Mouse (Mus musculus): Measurements from ENCODE around the gene Metrnl.
A peak's percentile ranks its signal among the peaks of the same experiment; 100 is the strongest.
"Not testable (repeated sequence)": the region's sequence is repeated elsewhere in the genome, so short reads cannot be mapped to it uniquely, and the experiment has no call there.

Metrnl gene

DNA sequence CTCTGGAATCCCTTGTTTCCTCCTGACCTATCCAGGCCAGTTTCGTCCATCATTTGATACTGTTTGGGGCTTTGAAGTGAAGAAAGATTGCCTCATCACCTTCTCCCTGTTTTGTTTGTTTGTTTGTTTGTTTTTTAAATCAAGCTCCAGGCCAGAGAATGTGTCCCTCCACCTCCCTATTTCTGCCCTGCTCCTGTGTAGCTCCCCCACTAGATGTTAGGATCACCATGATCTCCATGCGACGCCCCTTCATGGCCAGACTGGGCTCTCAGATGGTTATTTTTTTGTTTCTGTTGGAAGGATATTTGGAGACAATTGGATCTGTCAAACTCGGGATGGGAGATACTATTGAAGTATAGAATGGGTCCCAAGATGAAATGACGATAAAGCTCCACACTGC is at the start of gene Metrnl:
Gene Metrnl (plus strand): TSS at position 301 of the 400 bp plus-strand sequence.
- DNase-seq (ENCODE audit: low read depth) = no peak

DNA sequence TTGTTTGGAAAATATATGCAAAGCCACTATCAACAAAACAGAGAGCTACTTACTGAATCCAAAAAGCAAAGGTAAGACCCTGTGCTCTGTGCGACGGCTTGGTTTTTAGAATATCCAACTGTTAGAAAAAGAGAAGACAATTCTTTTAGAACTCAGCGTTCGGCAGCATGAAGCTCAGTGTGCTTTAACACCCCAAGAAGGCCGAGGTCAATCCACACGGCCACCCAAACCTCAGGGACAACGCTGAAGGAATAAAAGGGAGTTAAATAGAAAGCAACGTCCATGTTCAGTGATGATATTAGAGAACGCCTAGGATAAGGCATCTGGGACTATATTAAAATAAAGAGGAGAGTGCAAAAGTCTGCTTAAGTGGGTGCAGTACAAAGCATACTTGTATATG is 49.8 kb upstream of the Metrnl start:
- DNase-seq (ENCODE audit: low read depth) = no peak

DNA sequence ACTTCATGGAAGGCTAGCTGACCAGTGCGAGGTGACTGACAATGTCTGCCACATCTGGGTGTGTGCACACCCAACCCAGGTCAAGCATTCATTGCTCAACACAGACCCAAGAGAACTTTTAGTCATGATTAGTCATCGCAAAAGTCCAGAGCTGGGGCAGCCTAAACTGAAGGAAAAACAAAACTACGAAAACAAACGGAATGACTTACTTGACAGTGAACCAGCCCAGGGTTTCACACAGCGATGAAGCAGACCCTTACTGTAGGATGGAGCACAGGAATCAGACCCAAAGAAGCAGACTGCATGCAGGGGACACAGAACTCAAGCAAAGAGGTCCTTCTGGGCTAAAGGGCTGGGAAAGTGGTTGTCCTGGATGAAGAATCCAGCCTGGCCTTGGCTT is 49.4 kb upstream of the Metrnl start:
- DNase-seq (ENCODE audit: low read depth) = peak; percentile 76

DNA sequence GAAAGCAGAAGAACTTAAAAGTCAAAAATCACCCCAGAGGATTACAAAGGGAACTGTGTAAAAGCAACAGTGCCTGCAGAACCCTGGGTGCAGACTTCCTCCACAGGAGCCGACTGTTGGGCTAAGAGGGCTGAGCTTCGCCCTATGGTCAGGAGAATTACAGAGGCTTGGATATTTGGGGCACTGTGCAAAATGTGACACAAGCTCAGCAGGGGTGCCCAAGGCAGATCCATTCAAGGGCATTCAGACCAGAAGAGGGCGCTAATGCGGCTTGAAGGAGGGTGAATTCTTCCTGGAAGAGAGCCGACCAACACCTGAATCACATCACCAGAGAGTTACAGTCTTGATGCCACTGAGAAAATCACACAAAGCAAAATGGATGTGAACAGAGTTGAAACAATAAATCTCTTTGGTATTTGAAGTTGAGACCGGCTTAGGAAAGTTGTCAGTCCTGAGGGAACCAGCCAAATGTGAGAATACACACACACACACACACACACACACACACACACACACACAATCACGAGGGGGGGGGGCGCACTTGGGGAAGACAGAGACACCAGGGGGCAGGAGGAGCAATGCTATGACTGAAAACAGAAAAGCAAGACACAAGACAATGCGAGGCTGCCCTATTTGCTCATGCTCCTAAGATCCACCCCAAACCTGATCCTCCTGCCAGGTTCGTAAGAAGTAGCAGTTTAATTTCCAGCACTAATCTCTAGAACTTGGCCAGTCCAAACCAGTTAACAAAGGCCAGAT is 48.6 kb upstream of the Metrnl start:
- DNase-seq (ENCODE audit: low read depth) = peak; percentile 78

DNA sequence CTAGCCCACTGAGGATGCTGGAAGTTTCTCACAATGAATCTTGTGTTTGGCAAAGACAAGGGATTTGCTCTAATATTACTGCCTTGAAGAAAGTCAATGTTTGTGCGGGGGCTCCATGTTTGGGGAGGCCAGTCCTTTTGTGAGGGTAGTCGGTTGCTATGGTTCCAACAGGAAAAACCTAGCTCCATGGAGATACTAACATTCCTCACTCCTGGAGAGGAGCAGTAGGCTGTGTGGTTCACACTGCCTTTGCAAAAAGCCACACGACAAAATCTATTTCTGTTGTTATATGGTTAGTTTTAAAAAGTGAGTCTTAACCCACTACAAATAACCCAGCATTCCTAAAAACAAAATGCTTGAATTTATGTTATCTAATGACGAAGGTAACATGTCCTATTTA is 47.7 kb upstream of the Metrnl start:
- DNase-seq (ENCODE audit: low read depth) = no peak

DNA sequence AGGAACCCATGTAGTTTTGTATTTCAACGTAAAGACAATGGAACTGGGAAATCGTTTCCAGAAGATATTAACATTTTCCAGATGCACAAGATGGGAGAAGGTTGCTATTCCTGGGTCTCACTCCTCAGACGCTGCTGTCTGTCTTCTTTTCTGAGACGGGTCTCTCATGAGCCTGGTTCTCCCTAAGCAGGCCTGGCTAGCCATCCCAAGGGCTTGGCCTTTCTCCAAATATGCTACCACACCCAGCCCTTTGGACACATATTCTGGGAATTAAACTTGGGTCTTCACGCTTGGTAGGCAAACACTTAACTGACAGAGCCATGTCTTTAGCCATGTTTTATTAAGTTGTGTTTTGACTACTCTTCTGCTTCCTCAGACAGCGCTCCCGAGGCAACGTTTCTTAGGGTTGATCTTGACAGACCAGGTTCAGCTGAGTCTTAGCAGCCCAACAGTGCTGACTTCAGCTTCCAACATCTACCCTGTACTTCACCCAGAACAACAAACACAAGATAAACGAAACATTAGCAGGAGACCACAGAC is 46.9 kb upstream of the Metrnl start:
- DNase-seq (ENCODE audit: low read depth) = no peak

DNA sequence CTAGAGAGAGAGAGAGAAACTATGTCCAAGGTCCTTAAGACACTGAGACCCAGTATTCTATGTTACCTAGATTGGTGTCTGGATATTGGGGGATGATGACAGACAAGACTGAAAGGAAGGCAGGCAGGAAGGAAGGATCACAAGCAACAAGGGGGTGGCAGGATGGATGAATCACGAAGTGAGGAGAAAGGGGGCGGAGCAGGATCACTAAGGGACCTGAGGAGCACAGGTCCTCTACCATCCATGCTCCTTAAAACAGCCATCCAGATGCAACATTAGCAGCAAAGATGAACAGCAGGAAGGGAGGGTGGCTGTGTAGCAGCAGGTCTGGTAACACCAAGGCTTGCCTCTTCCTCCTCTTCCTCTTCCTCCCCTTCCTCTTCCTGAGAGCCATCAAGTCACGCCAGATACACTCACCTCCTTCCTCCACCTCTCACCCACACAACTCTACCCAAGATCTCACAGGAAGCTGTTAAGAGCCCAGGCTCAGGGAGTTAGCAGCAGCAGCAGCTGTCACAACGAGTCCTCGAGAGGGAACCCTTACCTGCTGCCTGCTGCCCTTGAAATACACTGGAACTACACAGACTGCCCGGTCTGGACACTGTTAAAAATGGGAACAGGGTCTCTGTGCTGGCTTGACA is 46.1 kb upstream of the Metrnl start:
- DNase-seq (ENCODE audit: low read depth) = peak; percentile 66

DNA sequence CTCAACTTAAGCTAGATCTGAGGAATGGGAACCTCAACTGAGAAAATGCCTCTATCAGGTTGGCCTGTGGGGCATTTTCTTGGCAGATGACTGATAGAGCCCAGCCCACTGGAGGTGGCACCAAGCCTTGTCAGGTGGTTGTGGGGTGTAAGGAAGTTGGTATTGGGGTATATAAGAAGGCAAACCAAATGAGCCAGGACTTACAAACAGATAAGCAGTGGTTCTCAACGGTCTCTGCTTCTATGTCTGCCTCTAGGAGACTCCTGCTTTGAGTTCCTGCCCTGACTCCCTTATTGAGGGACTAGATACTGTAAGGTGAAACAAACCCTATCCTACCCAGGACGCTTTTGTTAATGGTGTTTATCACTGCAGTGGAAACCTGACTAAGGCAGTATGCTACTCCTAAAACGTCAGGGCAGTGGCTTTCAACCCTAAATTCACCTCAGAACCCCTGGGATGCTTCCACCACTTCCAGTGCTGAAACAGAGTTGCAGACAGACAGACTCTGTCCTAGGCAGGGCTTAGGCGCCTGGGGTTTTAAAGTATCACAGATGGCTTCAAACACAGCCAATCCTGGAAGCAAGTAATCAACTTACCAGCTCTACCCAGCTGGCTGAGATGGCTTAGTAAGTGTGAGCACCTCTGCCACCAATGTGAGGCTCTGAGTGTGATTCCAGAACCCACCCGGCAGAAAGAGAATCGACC is 45.4 kb upstream of the Metrnl start:
- peak; percentile 60 for DNase-seq (ENCODE audit: low read depth)

DNA sequence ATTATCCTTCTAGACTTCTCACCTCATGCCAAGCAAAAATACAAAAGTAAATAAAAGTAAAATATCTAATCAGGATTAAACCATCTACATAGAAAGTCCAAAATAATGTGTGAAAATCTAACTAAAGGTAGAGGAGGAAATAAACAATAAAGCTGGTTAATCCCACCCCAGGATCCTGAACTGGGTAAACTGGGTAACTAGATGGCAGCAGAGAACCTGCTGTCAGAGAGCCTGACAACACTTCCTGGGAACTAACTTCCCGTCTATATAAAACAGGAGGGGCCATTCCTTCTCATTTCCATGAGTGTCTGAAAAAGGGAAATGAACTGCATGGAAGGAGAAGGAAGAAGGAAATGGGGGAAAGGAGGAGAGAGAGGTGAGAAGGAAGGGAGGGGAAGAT is 43.2 kb upstream of the Metrnl start:
- DNase-seq (ENCODE audit: low read depth) = no peak

DNA sequence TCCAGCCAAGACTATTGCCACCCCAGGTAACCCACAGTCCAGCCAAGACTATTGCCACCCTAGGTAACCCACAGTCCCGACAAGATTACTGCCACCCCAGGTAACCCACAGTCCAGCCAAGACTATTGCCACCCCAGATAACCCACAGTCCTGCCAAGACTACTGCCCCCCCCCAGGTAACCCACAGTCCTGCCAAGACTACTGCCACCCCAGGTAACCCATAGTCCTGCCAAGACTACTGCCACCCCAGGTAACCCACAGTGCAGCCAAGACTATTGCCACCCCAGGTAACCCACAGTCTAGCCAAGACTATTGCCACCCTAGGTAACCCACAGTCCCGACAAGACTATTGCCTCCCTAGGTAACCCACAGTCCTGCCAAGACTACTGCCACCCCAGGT is 40.7 kb upstream of the Metrnl start:
- DNase-seq (ENCODE audit: low read depth) = not testable (repeated sequence)

DNA sequence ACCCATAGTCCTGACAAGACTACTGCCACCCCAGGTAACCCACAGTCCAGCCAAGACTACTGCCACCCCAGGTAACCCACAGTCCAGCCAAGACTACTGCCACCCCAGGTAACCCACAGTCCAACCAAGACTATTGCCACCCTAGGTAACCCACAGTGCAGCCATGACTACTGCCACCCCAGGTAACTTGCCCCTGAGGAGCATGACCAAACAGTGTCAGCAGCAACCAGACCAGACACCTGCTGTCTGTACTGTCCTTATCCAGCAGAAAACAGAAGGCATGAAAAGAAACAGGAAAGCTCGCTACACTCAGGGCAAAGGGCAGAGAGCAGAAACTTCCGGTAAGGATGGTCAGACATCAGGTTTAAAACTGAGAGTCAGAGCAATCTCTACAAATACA is 40.2 kb upstream of the Metrnl start:
- DNase-seq (ENCODE audit: low read depth) = no peak

DNA sequence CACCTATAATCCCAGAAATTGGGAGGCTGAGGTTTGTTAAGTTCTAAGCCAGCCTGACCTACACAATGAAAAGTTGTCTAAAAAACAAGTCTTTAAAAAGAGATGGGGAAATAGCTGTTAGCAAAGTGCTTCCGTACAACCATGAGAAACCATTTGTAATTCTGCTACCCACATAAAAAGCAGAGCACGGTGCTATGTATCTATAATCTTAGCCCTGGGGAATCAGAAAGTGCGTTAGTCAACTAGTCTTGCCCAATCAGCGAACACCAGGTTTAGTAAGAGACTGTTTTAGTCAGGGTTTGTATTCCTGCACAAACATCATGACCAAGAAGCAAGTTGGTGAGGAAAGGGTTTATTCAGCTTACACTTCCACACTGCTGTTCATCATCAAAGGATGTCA is 33.8 kb upstream of the Metrnl start:
- peak; percentile 34 for DNase-seq (ENCODE audit: low read depth)

DNA sequence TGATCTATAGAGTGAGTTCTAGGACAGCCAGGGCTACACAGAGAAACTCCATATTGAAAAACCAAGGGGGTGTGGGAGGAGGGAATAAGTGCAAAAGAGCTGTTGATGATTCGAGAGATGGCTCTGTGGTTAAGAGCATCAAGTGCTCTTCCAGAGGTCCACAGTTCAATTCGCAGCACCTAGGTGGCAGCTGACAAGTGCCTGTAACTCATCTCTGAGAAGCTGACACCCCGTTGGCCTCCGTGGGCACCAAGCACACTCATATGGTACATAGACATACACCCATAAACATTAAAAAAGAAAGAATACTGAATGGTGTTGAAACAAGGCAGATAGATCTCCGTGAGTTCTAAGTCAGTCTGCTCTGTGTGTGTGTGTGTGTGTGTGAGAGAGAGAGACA is 32.6 kb upstream of the Metrnl start:
- DNase-seq (ENCODE audit: low read depth) = no peak

DNA sequence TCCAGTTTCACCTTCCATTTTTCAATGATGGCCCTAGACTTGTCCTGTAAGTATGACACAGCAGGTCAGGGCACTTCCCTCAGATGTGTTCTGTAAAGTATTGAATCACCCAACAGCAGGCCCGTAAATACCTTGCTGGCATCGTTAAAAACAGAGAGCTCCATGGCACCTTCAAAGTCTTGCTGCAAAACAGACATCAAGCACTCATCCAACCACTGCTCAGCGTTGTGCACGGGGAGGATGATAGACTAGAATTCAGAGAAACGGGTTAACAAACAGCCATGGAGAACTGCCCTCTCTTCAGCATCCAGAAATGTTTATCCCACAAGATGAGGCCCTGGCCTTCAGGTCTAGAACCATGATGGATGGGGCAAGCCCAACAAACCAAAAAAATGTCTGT is 30.4 kb upstream of the Metrnl start:
- no peak for DNase-seq (ENCODE audit: low read depth)

DNA sequence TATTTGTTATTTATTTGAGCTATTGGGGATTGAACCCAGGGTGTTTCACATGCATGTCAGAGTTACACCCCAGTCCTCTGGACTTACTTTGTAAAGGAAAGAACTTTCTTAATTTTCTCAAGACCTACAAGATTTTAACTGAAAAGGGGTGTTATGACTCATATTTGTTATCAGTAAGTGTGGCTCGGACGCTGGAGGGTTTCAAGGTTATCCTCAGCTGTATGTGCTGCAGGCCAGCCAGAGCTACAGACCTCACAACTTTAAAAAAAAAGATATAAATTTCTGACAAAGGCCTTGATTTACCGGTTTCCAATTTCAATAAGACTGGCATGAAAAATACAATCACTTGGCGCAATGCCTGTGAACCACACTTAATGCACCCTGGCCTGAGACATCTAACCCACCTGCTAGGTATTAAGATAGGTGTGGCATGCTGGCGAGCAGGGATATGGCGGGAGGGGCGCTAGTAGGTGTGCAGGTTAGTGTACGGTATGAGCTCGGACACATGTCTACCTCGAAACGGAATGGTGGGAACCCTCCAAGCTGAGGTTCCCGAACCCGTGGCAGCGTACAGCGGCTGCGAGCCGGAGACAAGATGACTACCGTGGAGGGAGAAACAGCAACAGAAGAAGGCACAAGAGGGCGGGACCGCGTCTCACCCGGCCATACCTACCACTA is 28.9 kb upstream of the Metrnl start:
- DNase-seq (ENCODE audit: low read depth) = peak; percentile 81

DNA sequence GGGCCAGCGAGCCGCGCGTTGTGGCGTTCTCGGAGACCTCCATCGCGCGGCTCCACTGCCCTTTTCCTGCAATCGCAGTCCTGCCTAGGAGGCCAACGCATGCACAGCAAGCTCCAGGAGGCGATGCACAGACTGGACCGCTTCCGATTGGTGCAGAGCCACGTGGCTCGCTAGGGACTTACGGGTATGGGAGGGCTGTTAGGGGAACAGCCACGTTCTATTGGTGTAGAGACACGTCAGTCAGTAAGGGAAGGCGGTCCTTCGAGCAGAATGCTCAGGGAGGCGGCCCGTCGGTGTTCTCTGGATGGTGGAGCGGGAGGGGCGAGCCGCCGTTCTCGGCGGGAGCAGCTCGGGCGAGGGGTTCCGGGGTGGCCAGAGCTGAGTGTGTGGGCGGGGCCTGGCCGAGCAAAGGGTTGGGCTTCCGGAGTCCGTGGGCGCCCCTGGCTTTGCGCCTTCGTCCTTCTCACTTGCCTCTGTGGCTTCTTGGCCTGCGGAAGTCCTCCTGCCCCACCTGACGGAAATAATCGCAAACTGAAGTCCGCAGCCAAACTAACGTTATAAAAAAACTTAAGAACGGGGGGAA is 28.3 kb upstream of the Metrnl start, which contains the start of gene B3gntl1:
Gene B3gntl1 (minus strand): TSS at position 164 of the 583 bp plus-strand sequence.
- peak; percentile 100 for DNase-seq (ENCODE audit: low read depth)

DNA sequence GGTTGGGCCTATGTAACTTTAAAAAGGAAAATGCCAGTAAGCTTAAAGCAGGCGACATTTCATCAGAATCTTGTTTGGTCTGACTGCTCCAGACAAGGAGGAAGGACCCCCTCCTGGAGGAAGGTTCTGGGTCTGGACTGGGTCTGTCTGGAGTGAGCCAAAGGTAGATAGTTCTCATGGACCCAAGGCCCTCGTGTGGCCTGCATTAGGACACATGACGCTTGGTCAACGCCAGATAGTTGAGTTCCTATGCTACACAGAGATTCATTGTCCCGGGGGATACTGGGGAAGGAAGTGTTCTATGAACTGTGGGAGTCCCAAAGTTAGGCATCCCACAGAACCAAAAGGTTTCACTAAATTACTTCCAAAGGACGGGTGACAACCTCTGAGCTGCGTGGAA is 27.7 kb upstream of the Metrnl start:
- DNase-seq (ENCODE audit: low read depth) = no peak

DNA sequence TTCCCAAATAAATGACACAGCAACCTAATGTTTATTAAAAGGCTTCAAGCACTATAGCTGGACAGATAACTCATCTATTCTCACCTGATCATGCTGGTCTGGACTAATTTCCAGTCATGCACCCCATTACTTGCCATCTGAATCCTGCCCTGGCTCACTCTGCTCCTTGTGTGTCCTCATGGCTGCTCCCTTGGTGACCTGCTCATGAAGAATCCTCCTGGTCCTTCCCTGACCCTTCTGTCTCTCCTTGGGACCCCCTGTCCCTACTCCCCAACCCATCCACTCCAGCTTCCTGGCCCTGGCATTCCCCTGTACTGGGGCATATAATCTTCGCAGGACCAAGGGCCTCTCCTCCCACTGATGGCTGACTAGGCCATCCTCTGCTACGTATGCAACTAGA is 24.5 kb upstream of the Metrnl start:
- no peak for DNase-seq (ENCODE audit: low read depth)

DNA sequence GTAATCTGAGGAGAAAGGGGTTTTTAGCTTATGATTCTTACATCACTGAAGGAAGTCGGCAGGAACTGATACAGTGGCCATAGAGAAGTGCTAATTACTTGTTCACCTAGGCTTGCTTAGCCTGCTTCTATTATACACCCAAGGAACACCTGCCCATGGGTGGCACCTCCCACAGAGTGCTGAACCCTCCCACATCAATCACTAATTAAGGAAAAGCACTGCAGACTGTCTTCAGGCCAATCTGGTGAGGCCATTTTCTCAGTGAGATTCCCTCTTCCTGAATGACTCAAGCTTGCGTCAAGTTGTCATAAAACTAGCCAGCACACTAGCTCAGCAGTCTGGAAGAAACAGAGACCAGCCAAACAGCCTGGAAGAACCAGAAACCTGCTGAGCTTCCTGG is 21.8 kb upstream of the Metrnl start:
- DNase-seq (ENCODE audit: low read depth) = no peak

DNA sequence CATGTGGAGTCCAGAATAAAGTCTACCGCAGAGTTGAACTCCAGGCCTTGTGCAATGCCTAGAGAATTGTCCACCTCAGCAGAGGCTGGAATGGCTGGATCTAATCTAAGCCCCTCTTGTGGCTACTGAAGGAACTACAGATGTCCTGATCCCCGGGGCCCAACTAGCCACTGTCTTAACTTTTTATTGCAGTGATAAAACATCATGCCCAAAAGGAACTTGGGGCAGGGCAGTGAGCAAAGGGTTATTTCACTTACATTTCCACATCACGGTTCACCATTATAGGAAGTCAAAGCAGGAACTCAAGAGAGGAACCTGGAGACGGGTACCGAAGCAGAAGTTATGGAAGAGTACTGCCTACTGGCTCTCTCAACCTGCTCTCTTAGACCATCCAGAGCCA is 20.6 kb upstream of the Metrnl start:
- DNase-seq (ENCODE audit: low read depth) = peak; percentile 60

DNA sequence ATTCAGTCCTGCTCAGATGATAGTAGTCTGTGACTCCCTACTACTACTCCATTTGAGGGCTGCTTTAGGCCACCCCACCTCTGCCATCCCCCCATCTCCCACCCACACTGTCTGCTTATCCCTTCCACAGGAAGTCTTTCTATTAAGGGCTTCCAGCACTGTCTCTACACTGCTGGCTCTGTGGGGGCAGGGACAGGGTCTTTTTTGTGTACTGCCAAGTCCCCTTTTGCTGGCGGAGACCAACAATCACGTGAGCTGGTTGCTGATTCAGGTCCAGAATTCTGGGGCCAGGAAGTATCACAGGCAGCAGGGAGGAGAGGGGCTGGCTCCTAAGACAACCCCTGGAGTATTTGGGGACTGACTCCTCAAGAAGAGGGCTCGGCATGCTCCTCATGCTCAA is 18.1 kb upstream of the Metrnl start:
- no peak for DNase-seq (ENCODE audit: low read depth)

DNA sequence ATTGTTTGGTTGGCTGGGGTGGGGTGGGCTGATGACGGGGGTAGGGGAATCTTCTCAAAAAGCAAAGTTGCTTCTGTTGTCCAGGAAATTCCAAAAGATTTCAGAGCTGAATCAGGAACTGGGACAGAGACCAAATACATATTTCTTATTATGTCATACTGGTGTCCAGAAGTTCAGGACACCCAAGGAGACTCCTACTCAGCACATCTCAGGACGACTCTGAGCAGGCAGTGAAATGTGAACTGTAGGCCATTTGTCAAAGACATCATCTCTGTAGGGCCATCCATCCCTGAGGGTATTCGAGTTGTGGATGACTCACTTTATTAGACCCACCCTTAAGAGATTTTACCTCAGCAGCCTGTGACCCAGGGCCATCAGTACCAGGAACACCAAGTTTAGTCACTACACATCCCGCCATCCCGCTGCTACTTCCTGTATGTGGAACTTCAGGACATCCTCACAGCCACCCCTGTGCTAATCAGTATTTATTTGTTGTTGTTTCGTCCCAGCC is 15.8 kb upstream of the Metrnl start:
- DNase-seq (ENCODE audit: low read depth) = no peak

Data from 416B (cell line).